Mouse (Mus musculus) left cerebral cortex, postnatal 14 days (tissue): ENCODE results near the gene Ripk3. TPM values are rescaled to one million over a fixed set of nuclear protein-coding genes. Genes with fewer than 3 reads are reported as not detected.

Source experiments
- DNase-seq, 2 experiments: peaks; one replicate each; pipeline ENCODE4 v3.0.0; 2021 to 2022; ENCODE audit warnings: low spot score in 2 of 2, mixed read lengths in 1 of 2
- intact Hi-C: fragments of 180-260 bp; cut with DNase I; formaldehyde crosslinking; loops from one replicate; pipeline ENCODE4 v1.15.1; 2025
- long read RNA-seq, 2 experiments: library from polyadenylated mRNA; stranded (forward); transcript quantifications; one replicate each; pipeline ENCODE4 v2.0.0; 2021
- total RNA-seq, 2 experiments: library from RNA; stranded (reverse); gene quantifications; 2 replicates each; pipeline ENCODE4 v1.2.3; 2021

The Ripk3 gene
- 1 to 10 TPM in 1 of 2 experiments, under 1 TPM in 1; 0.83 to 1.0 TPM for total RNA-seq
- long read RNA-seq, experiment 1, partial matches to known transcripts: 1 of 2 reads
- long read RNA-seq, experiment 1, other reads (novel, unspliced or antisense): 0 of 2 reads
- long read RNA-seq, experiment 2, partial matches to known transcripts: 0 of 2 reads
- long read RNA-seq, experiment 2, other reads (novel, unspliced or antisense): 0 of 2 reads

DNA sequence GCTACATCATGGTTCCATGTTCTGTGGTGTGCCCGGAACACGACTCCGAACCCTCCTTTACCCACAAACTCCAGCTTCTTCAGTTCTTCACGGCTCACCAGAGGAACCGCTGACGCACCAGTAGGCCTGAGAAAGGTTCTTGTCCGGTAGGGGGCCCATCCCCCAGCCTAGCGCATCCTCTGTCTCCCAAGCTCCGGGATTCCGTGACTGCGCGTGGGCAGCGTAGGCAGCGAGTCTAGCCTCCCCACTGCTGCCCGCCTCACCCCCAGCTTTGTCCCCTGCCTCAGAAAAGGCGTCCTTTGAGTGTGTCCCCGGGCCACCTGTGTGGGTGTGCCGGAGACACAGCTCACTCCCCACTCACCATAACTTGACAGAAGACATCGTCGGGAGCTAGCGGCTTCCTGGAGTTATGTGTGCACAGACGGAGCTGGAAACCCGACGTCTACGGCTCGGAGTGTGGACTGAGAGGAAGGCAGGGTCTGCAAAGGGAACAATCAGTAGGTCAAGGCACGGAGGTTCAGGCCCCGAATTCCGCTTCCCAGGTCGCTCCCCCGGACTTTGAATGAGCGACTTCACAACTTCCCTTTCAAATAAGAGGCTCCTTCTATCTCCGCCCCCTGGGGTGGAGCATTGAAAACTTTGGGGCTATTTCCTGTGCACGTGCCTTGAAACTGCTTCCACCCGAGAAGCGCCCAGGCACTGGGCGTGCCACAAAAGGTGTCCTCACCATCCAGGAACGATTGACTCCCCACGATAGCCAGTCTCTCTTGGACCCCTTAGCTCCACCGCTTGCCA is at the start of gene Ripk3:
Ripk3 (minus strand) TSS at position 610 of the 795 bp plus-strand sequence.
- intact Hi-C loops: no loop called here
- DNase-seq: no peak

GRCm38 (mm10) chr14:55838312-55838711 is 49.6 kb upstream of the Ripk3 start:
- intact Hi-C loops: no loop called here

DNA sequence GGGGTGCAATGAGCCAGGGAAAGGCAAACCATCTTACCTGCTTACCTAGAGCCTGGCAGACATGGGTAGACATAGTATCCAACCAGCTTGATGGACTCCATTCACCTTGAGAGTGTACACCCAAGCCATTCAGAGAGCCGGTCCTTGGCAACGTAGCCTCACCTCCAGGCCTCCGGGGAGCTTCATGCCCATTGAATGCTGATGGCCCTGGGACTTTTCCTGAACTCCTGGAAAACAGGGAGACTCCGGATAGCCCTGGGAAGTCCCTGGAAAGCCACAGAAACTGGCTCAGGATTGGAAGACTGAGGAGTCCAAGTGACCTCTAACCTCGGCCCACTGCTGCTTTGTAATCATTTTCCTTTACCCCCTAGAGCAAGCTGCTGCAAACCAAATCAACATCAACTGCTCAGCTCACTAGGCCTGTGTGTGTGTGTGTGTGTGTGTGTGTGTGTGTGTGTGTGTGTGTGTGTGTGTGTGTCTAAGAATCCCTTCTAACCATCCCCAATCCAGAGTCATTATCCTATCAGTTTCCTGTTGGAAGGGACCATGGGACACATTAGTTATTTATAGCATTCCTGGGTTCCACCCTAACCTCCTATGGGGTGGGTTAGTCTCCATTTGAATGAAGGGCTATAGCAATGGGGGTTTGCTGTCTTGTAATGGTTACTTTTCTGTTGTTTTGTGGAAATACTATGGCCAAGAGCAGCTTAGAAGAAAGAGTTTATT is 46.3 kb upstream of the Ripk3 start:
- intact Hi-C loops: no loop called here

More at GRCm38 (mm10) chr14:55838312-55838711, 49.6 kb upstream of the Ripk3 start:
- DNase-seq: no peak

DNA sequence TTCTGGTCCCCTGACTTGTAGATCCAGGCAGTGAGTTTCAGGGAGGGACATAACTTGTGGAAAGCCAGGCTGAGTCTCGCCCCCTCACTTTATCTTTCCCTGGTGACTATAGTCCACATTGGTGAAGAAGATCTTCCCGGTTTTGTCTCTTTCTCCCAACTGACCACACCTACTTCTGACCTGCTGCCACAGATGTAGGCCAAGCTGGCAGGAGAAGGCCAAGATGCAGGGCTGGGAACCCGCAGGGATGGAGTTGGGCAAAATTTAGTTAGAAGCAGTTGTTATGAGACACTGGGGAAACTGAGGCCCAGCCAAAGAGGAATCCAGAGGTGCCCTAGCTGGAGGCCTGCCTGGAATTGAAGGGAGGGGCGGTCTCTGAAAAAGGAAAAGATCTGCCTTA is 44.5 kb upstream of the Ripk3 start:
- intact Hi-C loops: no loop called here
- no peak for DNase-seq

More for the DNA sequence above, 46.3 kb upstream of the Ripk3 start:
- DNase-seq: no peak

GRCm38 (mm10) chr14:55830331-55830730 is 41.7 kb upstream of the Ripk3 start:
- no peak for DNase-seq
- intact Hi-C loops: no loop called here

GRCm38 (mm10) chr14:55829854-55830253 is 41.2 kb upstream of the Ripk3 start:
- DNase-seq: no peak
- intact Hi-C loops: no loop called here

DNA sequence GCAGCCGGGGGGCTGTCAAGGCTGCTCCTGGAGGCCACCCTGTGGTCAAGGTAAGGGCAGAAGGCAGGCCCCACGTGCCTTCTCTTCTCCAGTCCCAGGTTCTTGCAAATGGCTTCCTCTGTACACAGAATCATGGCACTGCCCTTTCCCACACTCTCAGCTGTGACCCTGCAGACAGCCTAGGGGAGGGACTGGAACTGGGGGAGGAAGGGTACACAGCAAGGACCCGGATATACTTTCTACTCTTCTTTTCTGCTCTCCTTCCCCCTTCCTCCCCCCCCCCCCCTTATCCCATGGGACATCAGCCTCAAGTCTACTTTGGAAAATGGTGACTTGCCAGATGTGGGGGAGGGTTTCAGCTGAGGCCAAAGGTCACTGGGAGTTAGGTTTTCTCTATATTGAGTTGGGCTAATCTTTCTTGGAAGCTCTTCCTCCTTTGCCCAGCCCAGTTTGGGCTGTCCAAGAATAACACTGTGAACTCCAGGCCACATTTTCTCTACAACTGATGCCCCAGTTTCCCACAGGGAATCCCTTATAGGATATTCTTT is 40.1 kb upstream of the Ripk3 start:
- intact Hi-C loops: no loop called here
- DNase-seq: no peak

DNA sequence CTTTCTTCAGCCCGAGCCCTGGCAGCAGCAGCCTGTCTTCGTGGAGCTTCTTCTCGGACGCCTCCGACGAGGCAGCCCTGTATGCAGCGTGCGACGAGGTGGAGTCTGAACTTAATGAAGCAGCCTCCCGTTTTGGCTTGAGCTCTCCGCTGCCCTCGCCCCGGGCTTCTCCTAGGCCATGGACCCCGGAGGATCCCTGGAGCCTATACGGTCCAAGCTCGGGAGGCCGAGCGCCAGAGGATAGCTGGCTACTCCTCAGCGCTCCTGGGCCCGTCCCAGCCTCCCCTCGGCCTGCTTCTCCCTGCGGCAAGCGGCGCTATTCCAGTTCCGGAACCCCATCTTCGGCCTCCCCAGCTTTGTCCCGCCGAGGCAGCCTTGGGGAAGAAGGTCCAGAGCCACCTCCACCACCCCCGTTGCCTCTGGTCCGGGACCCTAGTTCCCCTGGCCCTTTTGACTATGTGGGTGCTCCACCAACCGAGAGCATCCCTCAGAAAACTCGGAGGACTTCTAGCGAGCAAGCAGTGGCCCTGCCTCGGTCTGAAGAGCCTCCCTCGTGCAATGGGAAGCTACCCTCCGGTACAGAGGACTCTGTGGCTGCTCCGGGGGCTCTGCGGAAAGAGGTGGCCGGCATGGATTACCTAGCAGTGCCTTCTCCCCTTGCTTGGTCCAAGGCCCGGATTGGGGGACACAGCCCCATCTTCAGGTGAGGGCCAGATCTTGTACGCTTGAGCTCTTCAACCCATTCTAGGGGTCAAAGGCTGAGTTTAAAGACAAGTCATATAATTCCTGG is 38.1 kb upstream of the Ripk3 start:
- intact Hi-C loops: no loop called here
- no peak for DNase-seq

DNA sequence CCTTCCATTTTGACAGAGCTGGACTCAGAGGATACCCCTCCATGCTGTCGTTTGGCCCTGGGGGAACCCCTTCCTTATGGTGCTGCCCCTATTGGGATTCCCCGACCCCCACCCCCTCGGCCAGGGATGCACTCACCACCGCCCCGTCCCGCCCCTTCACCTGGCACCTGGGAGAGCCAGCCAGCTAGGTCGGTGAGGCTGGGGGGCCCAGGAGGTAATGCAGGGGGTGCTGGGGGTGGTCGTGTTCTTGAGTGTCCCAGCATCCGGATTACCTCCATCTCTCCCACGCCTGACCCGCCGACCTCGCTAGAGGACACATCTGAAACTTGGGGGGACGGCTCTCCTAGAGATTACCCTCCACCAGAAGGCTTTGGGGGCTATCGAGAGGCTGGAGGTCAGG is 37.5 kb upstream of the Ripk3 start:
- peak in 1 of 2 experiments; percentile 1 for DNase-seq
- intact Hi-C loops: no loop called here

DNA sequence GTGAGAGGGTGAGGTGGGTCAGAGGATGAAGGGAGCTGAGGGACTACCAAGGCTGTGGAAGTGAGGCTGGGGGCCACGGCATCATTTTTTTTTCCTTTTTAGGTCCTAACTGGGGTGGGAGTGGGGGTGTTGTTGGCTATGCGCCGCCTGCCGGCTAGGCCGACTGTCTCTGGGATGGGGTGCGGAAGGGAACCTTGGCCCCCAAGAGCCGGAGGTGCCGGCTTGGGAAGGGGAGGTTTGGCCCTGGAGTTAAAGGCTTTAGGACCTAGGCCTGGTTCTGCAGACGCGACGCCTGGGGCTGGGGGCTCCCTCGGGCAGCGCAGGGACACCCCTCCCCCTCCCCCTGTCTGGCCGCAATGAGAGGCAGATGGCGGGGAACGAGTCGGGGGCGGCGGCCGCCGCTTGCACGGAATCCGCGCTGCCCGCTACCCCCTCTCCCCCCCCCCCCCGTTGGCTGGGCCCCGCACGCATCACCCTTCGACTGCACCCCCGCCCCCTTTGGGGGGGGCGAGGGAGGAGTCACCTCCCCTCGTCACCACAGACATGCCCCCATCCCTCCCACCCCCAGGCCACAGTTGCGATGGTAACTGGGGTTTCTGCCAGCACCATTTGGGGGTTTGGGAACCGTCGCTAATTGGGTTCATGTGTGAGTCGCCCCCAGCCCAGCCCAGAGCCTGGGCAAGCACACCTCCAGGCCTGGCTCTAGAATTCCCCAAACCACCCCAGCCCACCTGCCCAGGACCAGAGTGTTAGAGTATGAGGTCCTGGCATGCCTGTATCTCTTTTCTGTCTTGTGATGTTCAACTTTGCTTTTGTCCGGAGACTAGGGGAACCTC is 36.8 kb upstream of the Ripk3 start:
- intact Hi-C loops: no loop called here
- DNase-seq: peak in 1 of 2 experiments; percentile 4

- intact Hi-C loops: loop anchor here (5.0 kb wide), 2 partner anchors 38 to 93 kb away; no protein-coding TSS in a partner anchor
- peak in 1 of 2 experiments; percentile 2 for DNase-seq
Observed at GRCm38 (mm10) chr14:55824481-55825215, 36.0 kb upstream of the Ripk3 start.

GRCm38 (mm10) chr14:55824001-55824480 is 35.4 kb upstream of the Ripk3 start:
- intact Hi-C loops: loop anchor here (5.0 kb wide), 2 partner anchors 38 to 93 kb away; no protein-coding TSS in a partner anchor
- DNase-seq: peak in 1 of 2 experiments; percentile 3

- intact Hi-C loops: loop anchor here (5.0 kb wide), 2 partner anchors 39 to 94 kb away; no protein-coding TSS in a partner anchor
- peak in 1 of 2 experiments; percentile 34 for DNase-seq
Observed at GRCm38 (mm10) chr14:55822991-55823762, 34.5 kb upstream of the Ripk3 start, which contains the start of gene Nfatc4. Nfatc4 (plus strand) TSS chr14:55823144.

DNA sequence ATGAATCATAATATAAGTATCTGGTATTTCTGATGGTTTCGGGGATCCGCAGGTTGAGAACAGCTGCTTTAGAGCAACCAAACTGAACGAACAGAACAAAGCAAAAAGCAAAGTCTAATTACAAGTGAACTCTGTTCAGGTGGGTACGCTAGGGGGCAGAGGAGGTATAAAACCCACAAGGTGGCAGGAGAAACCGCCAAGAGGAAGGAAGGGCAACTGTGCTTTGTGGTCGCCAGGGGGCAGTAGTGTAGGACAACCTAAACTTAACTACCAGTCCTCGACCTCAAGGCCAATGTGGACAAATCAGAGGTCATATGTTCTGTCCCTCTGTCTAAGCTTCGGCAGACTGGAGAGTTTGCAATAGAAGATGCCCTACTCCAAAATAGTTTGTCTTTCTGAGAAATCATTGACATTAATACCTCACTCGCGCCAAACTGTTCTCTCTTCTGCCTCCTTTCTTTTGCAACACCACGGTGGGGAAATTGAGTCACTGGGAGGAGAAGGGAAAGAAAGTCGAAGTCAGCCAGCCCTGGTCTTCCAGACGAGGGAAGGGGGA is 33.8 kb upstream of the Ripk3 start:
- intact Hi-C loops: loop anchor here (5.0 kb wide), 2 partner anchors 40 to 95 kb away; no protein-coding TSS in a partner anchor

GRCm38 (mm10) chr14:55820576-55820975 is 31.9 kb upstream of the Ripk3 start:
- intact Hi-C loops: loop anchor here (5.0 kb wide), 2 partner anchors 42 to 97 kb away; no protein-coding TSS in a partner anchor
- no peak for DNase-seq

More for the DNA sequence above, 33.8 kb upstream of the Ripk3 start:
- DNase-seq: peak; percentile 65 to 74

DNA sequence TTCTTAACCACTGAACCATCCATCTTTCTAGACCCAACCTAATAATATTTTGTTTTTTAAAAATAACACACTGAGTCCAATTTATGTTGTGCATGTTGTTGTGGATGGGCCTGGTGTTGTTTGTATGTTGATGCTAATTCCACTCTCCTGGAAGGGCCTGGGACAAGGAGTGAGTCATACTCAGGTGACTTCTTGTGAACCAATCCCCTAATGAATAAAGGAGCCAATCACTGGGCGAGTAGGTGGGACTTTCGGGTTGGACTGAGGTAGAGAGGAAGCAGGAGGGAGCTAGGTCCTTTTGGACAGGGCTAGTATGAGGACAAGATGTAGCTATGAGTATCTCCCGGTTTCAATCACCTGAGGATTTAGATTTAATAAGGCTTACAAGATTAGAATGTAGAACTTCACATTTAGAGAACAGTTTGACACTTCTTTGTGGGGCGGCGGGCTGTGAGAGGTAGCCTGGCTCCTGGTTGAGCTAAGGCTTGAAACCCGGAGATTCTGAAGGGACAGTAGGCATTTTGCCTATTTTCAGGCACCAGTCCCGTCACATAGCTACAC is 31.3 kb upstream of the Ripk3 start:
- intact Hi-C loops: loop anchor here (5.0 kb wide), 2 partner anchors 42 to 97 kb away; no protein-coding TSS in a partner anchor
- DNase-seq: no peak
